15 mouse cellular contexts compared by ENCODE assay signal in the genomic region with DNA sequence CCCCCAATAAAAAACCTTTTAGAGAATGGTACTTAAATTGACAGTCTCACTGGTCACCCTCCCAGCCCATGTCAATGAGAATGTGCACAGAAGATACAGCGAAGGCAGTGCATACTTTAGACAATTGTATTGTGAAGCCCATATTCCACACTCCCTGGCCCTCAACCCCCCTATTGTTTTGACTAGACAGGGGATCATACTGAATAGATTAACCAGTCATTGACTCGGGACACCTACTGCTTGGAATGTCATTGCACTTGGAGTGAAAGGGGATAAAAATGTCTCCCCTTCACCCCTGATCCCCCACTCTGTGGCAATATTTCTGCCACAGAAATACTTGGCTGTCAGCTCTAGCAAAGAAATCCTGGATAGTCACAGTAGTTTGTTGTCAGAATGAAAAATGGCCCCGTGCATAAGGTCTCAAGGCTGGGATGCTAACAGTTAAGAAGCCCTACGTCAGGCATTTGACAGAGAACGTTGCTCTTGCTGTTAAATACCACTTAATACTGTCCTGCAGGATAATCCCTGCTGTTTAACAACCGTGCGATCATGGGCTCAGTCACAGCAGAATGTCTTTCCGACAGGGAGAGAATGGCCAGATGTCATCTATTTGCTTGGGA.
A peak's percentile ranks its signal among the peaks of the same experiment; 100 is the strongest.
DNase-seq lines count a peak whose midpoint lies in the region; ATAC-seq lines count a peak whose summit lies in the region.
"Had no signal": no experiment of that assay in that cellular context is flagged by ENCODE, and none has a peak within 500 bp of the region (broad histone marks: within the 10 kb centered on the region; RNA-seq: fewer than 3 reads in every experiment).

No protein-coding gene starts in this region.

- no peak for ATAC-seq in embryonic facial prominence, embryonic 11.5 days (replicated peaks; ENCODE audit: insufficient number of reproducible peaks, low FRiP score, low TSS enrichment, low read depth)
- 0 out of 2 replicates have a peak, but pooled peaks have one; percentile 40 for ATAC-seq in midbrain, embryonic 13.5 days
- ATAC-seq: lung, postnatal 0 days had no signal

- peak; percentile 32 for DNase-seq in embryonic facial prominence, embryonic 11.5 days (ENCODE audit: low spot score)
- DNase-seq in embryonic facial prominence, embryonic 10.5 days (ENCODE audit: low spot score): no peak
- peak; percentile 4 to 15 for DNase-seq in kidney, postnatal 4 days
- no peak for DNase-seq in kidney, adult 11 months
- DNase-seq in frontal cortex, adult 2 months (ENCODE audit: extremely low spot score in 1 of 2, low spot score in 1 of 2): no peak
- no peak for DNase-seq in ovary, postnatal 10 days (ENCODE audit: low spot score)
- no peak for DNase-seq in right cerebral cortex, adult 18-20 months
- DNase-seq: cerebellum, adult 9-11 months; liver; right cerebral cortex, postnatal 14 days; thymus, postnatal 4 days had no signal

- no peaks in the 10 kb centered on the region; the same call in 1 of the 2 replicates for H3K27me3 ChIP-seq in embryonic facial prominence, embryonic 11.5 days (ENCODE audit: control insufficient read depth, insufficient read depth, low read length)
- 0 out of 2 replicates have a peak, but pooled peaks cover 6% of the 10 kb centered on the region for H3K27me3 ChIP-seq in embryonic facial prominence, embryonic 10.5 days (replicated peaks; ENCODE audit: low read depth, poor library complexity, severe bottlenecking)
- H3K27me3 ChIP-seq in midbrain, embryonic 13.5 days: peaks cover 60% of the 10 kb centered on the region
- H3K27me3 ChIP-seq: stomach, embryonic 15.5 days had no signal

- 8% methylated on average over 8 of the region's 8 CpGs for WGBS in embryonic facial prominence, embryonic 11.5 days
- WGBS in embryonic facial prominence, embryonic 10.5 days: 13% methylated on average over 8 of the region's 8 CpGs
- 2% methylated on average over 8 of the region's 8 CpGs for WGBS in midbrain, embryonic 13.5 days

- no peaks in the 10 kb centered on the region for H3K36me3 ChIP-seq in embryonic facial prominence, embryonic 11.5 days (replicated peaks; ENCODE audit: control insufficient read depth, insufficient read depth, low read depth, low read length)
- H3K36me3 ChIP-seq in embryonic facial prominence, embryonic 10.5 days (replicated peaks): no peaks in the 10 kb centered on the region
- H3K36me3 ChIP-seq in midbrain, embryonic 13.5 days: no peaks in the 10 kb centered on the region
- H3K36me3 ChIP-seq: stomach, embryonic 15.5 days had no signal

- no peaks in the 10 kb centered on the region for H3K4me1 ChIP-seq in embryonic facial prominence, embryonic 11.5 days (ENCODE audit: control insufficient read depth, insufficient read depth, low read length)
- H3K4me1 ChIP-seq in embryonic facial prominence, embryonic 10.5 days: peaks cover 38% of the 10 kb centered on the region
- H3K4me1 ChIP-seq in midbrain, embryonic 13.5 days (replicated peaks): peaks cover 25% of the 10 kb centered on the region
- H3K4me1 ChIP-seq: stomach, embryonic 15.5 days had no signal

- no peak overlapping the region for H3K4me2 ChIP-seq in embryonic facial prominence, embryonic 11.5 days (ENCODE audit: low read depth, low read length)
- H3K4me2 ChIP-seq in midbrain, embryonic 13.5 days (replicated peaks): peak overlapping the region; percentile 30
- H3K4me2 ChIP-seq: stomach, embryonic 15.5 days had no signal

- no peak overlapping the region for H3K27ac ChIP-seq in embryonic facial prominence, embryonic 11.5 days (replicated peaks; ENCODE audit: low read depth, low read length)
- H3K27ac ChIP-seq in embryonic facial prominence, embryonic 10.5 days (replicated peaks): no peak overlapping the region
- no peak overlapping the region for H3K27ac ChIP-seq in midbrain, embryonic 13.5 days
- H3K27ac ChIP-seq: stomach, embryonic 15.5 days had no signal

- H3K4me3 ChIP-seq in embryonic facial prominence, embryonic 11.5 days (ENCODE audit: low read depth, low read length): no peak overlapping the region
- no peak overlapping the region for H3K4me3 ChIP-seq in embryonic facial prominence, embryonic 10.5 days
- H3K4me3 ChIP-seq in midbrain, embryonic 13.5 days (replicated peaks): no peak overlapping the region
- H3K4me3 ChIP-seq: erythroblast, embryonic 14.5 days; stomach, embryonic 15.5 days had no signal

- H3K9ac ChIP-seq in embryonic facial prominence, embryonic 11.5 days (replicated peaks; ENCODE audit: low read length): no peak overlapping the region
- no peak overlapping the region for H3K9ac ChIP-seq in midbrain, embryonic 13.5 days (replicated peaks)
- H3K9ac ChIP-seq: stomach, embryonic 15.5 days had no signal

- no peaks in the 10 kb centered on the region for H3K9me3 ChIP-seq in embryonic facial prominence, embryonic 11.5 days (replicated peaks; ENCODE audit: control insufficient read depth, low read length)
- no peaks in the 10 kb centered on the region for H3K9me3 ChIP-seq in embryonic facial prominence, embryonic 10.5 days
- H3K9me3 ChIP-seq in midbrain, embryonic 13.5 days: no peaks in the 10 kb centered on the region
- H3K9me3 ChIP-seq: stomach, embryonic 15.5 days had no signal

Comparison
In these comparisons a context has a peak if more than half of its experiments do, and no peak if none do; other contexts are left out.
1. DNase-seq: peak in embryonic facial prominence, embryonic 11.5 days (single experiment) and kidney, postnatal 4 days (2 of 2); none in embryonic facial prominence, embryonic 10.5 days (single experiment), kidney, adult 11 months (single experiment), frontal cortex, adult 2 months (0 of 2), ovary, postnatal 10 days (single experiment) and right cerebral cortex, adult 18-20 months (single experiment).